Mouse (Mus musculus) spleen, postnatal 14 days (tissue): ENCODE measurements at regions not wholly inside any gene's neighbourhood (a gene's known extent, or its start where the extent isn't known, plus 50 kb on each side); places are given as distances from the start of the nearest gene placed in this dataset.

ENCODE experiments used
- DNase-seq, 2 experiments: peaks; one replicate each; pipeline ENCODE4 v3.0.0; 2021 to 2022; ENCODE audit warnings: low spot score in 2 of 2

DNA sequence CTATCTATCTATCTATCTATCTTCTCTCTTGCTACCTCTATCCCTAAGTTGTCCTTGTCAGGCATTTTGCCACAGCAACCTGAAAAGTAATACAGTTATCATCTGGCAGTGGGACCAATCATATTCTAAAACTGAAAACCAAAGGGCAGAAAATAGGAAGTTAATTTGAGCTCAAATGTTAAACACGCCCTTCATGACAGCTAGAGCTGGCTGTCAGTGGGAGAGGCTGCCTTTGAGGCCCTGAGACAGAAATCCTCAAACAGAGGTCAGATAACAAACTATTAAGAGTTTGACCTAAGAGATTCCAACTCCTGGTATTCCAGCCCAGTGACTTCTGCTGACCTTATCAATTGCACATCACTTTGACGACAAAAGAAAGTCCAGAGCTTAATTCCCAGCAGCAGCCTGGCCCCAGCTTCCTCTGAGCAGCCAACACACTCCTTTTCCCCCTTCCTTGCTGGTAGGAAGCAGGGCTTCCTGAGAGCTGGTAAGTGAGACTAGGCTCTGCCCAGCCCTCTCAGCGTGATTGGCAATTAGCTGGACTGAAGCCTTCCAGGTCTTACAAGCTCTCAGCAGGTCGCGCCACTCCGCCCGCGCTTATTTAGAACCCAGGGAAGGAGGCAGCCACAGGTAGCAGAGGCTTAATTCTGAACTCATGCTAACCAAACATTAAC, 250.0 kb downstream of the Sec61b start:
- DNase-seq: no peak

DNA sequence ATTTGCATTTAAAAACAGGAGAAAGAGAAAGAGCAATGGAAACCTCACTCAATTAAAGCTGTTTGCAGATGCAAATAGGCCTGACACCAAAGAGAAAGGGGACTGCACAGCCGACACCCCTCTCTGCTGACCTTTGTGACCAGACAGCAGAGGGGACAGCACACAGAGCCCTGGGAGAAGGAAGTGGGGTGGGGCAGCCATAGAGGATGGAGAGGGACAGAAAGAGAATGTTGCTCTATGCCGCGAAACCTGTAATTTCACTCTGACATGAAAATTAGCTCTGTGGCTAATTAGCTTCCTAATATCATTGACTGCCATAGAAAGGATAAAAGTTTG, 250.5 kb downstream of the Sec61b start:
- DNase-seq: no peak

- DNase-seq: peak in 1 of 2 experiments; percentile 4
Observed at GRCm38 (mm10) chr4:47746498-47747190, 272.2 kb downstream of the Sec61b start.

- no peak for DNase-seq
Observed at GRCm38 (mm10) chr4:47772230-47772920, 272.6 kb upstream of the Nr4a3 start.

DNA sequence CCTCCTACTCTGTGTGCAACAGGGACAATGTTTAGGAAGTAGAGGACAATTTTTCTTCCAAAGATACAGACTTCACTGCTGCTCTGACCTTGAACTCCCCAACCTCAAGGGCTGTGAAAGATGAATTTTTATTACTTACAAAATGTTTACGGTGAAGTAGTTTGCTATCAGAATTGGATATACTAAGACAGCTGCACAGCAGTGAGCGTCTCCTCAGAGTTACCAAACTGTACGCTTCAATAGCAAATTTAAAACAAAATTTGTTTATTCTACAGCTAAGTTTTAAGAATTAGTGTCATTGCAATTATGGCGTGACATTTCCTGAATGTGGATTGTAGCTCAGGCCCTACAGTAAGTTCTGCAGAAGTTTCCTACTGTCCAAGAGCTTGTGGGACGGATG, 270.3 kb upstream of the Nr4a3 start:
- DNase-seq: no peak

- DNase-seq: no peak
Observed at GRCm38 (mm10) chr4:47781039-47781438, 263.9 kb upstream of the Nr4a3 start.

GRCm38 (mm10) chr4:47796977-47797376, 248.0 kb upstream of the Nr4a3 start:
- DNase-seq: no peak

GRCm38 (mm10) chr4:47799165-47799564, 245.8 kb upstream of the Nr4a3 start:
- DNase-seq: no peak

DNA sequence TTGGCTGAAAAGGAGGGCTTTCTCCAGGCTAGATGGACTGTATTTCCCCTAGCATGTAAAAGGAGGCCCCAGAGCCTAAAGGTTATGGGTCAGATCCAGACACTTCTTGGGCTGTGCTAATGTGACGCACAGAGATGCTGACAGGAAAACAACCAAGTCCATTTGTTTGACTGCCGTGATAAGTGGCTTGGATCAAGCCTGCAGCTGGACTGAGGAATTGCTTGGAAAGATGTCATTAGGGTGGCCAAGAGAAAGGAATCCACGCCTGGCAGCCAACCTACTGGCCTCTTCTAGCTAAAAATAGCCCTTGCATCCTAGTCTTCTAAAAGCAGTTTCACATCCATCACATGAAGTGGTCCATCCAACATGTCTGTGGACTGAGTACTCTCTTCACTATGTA, 241.8 kb upstream of the Nr4a3 start:
- no peak for DNase-seq

- no peak for DNase-seq
Observed at GRCm38 (mm10) chr4:47807877-47808276, 237.1 kb upstream of the Nr4a3 start.

- no peak for DNase-seq
Observed at GRCm38 (mm10) chr4:47814030-47814429, 230.9 kb upstream of the Nr4a3 start.

DNA sequence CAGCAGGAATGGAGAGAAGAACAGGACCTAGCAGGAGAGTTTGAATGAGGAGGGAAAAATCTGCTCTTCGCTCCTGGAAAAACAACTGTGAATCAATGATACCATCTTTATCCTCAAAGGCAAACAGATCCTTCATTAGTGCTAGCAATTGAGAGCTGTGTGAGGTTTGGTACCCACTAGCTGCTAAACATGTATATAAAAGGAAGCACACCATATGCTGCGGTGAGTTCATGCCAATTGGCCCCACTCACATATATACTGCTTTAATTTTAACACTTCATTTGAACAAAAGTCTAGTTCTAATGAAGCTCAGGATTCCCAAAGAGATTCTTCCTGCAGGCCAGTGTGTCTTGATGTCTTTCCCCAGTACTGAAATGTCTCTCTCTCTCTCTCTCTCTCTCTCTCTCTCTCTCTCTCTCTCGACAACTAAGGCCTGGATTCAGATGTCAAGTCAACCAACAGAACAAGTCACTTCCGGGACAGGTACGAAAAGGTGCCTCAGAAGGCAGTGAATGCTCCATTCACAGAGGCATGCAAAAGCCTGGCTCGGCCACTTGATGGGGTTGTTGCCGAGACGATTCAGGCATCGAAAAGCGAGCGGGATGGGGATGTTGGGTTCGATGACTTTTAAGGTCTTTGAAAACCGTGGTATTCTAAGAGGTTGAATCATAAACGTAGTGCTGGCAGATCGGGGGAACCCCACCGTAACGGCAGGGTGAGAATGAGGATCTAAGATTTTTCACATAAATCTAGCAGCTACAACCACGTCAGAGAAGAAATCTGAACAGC, 226.4 kb upstream of the Nr4a3 start:
- DNase-seq: no peak

DNA sequence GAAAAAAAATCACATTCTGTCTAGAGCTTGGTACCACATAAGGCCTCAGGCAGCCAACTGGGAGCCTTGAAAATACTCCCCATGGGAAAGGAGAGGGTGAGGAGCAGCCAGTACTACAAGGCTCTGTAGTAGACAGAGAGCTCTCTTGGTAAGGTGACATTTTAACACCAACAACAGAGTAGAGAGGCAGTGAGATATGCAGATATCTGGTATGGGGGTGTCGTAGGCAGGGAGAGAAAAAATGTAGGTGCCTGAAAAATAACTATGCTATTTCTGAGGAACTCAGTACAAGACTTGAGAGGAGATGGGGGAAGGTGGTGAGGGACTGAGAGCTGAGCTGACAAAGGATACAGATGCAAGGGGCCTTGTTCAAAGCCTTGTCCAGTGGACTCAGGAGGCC, 224.4 kb upstream of the Nr4a3 start:
- no peak for DNase-seq

DNA sequence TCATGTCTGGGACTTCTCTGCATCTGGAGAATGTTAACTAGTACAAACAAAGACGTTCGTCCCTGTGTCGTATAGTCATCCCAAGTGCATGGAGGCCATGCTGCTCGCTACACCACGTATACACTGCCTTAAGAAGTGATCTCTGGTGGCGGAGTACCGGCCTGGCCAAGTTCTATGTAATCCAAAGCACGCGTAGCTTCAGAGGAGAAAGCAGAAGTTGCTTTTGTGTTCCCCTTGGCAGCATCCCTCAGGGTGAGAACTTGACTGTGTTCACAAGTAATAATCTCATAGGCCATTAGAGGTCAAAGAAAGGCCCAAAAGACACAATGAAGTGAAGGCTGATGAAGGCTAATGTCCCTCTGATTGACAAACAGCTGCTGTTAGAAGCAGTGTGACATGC, 221.7 kb upstream of the Nr4a3 start:
- no peak for DNase-seq

- no peak for DNase-seq
Observed at GRCm38 (mm10) chr4:47824083-47824482, 220.9 kb upstream of the Nr4a3 start.

- DNase-seq: no peak
Observed at GRCm38 (mm10) chr4:47832905-47833304, 212.0 kb upstream of the Nr4a3 start.

- no peak for DNase-seq
Observed at GRCm38 (mm10) chr4:47838411-47838810, 206.5 kb upstream of the Nr4a3 start.

- DNase-seq: no peak
Observed at GRCm38 (mm10) chr4:47842128-47842656, 202.8 kb upstream of the Nr4a3 start.

DNA sequence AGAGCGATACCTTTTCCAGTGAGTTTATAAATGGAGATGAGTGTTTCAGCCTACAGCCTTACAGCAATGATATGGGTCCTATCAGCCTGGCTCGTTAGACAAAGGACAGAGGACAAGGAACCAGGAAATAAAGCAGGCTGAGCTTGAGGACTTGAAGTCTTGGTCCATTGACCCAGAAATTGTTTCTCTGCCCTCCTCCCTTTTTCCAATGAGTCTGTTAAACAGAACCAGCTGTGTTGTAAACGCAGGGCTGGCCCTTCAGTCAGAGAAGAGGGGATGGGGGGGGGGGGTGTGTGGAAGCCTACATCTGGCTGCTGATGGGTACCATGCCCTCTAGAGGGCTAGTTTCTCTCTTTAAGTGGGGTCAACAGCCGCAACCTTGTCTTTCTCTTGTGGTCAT, 199.7 kb upstream of the Nr4a3 start:
- DNase-seq: no peak

GRCm38 (mm10) chr4:47846389-47847318, 198.3 kb upstream of the Nr4a3 start:
- no peak for DNase-seq

- DNase-seq: no peak
Observed at GRCm38 (mm10) chr4:47861151-47861550, 183.8 kb upstream of the Nr4a3 start.
